Mouse (Mus musculus): ENCODE results near the gene Sike1.

Gene Sike1

DNA sequence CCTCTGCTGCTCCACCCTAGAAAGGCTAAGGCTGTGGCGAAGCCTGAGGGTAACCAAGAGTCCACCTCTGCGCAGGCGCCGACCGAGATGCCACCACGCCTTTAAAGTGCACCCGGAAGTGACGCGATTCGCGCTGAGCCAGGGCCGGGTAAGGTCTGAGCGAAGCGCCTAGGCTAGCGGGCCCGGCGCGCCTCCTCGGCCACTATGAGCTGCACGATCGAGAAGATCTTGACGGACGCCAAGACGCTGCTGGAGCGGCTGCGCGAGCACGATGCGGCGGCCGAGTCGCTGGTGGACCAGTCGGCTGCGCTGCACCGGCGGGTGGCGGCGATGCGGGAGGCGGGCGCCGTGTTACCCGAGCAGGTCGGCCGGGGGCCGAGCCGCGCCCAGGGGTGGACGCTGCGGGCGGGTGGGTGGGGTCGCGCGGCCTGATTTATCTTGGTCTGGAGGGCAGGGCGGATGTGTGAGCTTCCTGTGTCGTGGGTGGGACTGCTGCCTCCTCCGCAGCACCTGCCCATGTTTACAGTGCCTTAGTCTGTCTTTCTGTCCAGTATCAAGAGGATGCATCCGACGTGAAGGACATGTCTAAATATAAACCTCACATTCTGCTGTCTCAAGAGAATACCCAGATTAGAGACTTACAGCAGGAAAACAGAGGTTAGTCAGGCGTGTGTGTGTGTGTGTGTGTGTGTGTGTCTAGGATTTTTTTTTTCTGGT, at the start of gene Sike1:
TSS of gene Sike1 (plus strand) at position 104 of the 717 bp plus-strand sequence.
- peak; percentile 96 for DNase-seq

DNA sequence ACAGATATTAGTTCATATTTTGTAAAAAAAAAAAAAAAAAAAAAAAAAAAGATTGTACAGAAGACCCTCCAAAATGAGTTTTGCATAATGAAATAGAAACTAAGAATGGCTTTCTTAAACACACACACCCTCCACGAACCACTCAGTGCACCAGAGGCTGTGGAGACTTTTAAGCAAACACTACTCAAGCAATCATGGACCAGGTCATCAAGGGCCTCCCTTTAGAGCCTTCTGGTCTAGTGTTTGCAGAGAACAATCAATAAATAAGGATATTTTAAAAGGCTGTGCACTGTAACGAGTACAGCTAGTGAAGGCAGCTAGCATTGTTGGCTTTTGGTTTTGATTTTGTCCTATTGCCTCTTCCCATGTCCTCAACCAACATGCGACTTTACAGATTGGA, 49.2 kb upstream of the Sike1 start:
- DNase-seq = no peak

DNA sequence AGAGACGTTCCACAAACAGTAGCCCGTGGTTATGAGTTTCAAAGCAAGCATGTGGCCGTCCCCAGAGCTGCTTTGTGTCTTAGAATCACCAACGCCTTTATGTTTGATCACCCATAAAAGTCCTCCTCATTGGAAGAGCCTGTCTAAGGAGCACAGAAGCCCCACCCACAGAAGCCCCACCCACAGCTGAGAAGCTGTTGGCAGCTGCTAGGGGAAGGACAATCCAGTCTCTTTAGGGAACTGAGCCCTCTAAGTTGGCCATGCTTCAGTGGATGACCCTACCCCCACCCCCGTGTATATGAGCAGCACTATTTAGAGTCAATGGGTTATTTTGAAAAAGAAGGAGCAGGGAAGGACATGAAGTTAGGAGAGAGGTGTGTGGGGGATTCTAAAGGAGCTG, 48.6 kb upstream of the Sike1 start:
- DNase-seq = no peak

DNA sequence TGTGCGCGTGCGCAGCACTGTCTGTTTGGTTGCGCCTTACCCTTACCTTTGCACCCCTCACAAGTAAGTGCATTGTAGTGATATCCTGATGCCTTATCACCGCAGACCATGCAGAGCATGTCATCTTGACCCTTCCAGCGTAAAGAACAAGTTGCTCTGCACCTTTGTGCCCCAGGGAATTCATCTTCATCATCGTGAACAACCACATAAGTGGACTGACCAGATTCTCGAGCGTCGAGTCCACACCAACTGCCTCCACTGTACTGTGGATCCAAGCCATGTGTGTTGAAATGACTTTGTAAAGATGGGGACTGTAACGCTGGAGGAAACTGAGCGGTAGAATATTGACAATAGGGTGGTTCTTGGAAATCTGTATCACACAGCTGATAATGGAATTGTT, 41.0 kb upstream of the Sike1 start:
- DNase-seq = no peak

DNA sequence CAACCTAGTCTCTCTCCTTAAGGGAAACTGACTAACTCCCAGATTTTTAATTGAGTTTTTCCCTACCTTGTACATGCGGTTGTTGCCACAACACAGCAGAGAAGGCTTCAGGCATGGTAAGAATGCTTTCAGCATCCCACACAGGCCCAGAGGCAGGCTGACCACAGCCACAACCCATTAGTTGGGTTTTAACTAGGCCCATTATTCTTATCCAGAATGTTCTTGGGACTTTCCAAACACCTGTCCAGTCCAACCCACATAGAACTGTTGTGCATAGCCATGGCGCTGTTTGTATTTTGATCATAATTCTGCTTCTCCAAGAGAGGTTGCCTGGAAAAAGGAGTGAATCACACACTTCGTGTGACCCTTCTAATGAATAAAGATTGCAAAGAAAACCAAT, 40.4 kb upstream of the Sike1 start:
- DNase-seq = no peak

DNA sequence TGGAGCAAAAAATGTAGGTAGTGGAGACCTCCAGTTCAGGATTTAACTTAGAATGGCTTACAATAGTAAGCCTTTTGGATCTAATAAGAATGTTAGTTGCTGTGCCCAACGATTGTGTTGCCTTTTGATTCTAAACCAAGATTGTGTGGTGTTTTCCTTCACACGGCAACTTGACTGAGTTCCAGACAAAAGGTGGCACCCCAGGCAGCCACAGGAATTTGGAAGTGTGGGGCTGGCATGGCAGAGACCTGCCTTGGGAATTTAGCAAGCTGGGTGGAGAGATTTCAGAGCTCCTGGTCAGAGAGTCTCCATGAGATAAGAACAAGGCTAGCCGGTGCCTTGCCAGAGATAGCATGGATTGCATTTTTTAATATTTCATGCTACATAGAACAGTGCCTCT, 39.9 kb upstream of the Sike1 start:
- no peak for DNase-seq

DNA sequence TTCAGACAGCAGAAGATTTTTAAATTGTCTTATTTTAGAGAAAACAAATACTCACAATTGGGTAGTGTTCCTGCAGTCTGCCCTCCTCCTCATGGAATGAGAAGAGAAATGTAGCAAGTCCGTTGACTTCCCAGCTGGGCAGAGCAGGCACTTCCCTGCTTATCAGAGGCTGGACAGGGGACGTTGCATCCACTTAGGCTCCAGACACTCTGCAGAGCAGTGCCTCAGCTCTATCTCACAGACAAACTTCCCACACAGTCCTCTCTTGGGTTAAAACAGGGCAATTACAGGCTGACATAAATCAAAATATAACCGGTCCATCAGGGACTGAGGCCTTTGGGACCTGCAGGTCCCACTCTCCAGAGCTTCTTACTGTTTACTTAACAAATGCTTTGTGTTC, 31.5 kb upstream of the Sike1 start, which contains the start of gene Nr1h5:
TSS of gene Nr1h5 (minus strand) at position 101 of the 400 bp plus-strand sequence.
- DNase-seq = no peak

DNA sequence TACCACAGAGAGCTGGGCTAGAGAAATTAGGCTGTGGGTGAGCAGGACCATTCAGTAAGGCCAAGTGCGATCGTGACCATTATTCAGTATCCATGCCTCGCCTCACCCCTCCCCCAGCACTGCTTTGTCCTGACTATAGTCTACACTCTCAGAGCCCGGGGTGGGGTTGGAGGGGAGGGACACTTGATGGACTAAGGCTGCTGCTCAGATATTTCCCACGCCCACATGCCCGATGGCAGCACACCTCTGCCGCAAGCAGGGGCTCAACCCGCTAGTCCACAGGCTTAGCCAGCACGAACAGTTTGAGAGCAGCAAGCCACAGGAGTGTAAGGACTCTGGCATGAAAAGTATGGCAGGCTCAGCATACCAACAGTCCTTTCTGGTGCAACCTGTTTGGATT, 25.4 kb upstream of the Sike1 start:
- no peak for DNase-seq

DNA sequence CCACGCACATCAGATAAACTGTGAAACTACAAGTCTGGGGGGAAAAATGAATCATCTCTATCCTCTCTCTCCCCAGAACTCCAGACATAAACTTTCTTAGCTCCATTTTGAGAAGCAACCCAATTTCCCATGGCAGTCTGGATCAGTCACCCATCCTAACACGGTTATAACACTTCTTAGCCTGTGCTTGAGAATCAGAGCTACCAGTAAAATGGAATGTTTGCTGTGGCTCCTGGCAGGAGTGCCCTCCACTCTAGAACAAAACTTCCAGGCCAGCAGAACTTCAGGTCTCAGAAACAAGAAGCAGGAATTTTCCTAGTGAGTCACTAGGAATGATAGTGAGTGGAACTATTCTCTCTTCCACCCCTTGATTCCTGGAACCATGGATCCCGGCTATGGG, 25.0 kb upstream of the Sike1 start:
- no peak for DNase-seq

DNA sequence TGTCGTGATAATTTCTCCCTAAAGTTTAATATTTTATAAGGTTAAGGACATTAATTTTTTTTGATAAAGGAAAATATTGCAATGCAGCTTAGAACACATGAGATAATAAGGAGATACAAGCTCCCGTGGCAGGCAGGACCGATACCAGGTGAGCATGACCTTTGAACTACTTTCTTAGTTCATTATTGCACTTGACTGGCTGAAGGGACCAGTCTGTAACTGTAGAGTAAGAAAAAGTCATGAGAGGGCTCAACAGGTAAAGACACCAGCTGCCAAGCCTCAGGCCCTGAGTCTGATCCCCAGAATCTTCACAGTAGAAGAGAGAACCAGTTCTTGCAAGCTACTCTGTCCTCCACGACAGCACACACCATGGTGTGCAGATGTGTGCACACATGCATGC, 18.6 kb upstream of the Sike1 start:
- no peak for DNase-seq

DNA sequence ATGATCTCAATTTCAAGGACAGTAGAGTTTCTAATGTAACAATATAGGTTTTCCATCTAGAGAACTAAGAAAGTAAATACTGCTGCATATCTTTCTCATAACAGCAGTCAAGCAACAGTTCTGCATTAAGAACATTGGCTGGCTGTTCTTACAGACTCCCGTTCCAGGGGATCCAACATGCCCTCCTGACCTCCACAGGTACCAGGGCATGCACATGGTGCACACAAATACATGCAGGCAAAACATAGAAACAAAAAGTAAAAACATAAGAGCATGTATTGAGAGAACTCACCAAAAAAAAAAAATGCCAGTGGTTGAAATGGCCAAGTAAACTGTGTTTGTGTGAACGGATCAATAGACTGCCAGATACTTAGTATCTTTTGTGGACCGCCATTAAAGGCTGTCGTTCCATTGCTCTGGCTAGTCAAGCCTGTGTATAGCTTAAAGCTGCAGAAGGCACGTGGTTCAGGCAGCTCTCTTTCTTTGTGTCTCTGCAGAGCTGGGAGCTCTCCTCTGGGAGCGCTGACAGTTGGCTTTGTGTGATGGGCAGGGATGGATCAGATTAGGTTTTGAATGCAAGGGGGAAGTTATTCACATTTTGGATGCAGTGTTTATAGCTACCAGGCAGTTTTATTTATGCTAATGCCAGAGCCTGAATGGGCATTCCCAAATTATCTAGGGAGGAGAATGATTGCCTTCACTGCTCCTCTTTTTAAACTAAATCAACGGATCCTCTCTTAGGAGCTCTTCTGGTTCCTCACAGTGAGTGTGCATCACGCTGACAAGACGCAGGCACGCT, 15.8 kb upstream of the Sike1 start:
- no peak for DNase-seq

DNA sequence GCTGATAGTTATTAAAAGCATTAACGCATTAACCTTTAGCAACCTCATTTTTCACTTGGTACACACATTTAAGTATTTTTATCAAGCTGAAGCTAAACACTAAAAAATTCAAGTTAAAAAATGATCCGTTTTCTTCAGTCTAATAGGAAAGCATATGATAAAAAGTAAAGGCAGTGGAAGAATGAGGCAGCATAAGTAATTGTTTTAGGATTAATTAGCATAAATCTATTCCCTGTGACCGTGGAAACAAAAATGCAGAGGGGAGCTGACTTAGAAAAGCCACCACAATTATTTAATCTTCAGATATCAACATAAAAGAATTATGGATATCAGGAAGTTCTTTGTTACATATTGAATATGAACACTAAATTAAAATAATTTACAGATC, 15.2 kb upstream of the Sike1 start:
- DNase-seq = no peak

DNA sequence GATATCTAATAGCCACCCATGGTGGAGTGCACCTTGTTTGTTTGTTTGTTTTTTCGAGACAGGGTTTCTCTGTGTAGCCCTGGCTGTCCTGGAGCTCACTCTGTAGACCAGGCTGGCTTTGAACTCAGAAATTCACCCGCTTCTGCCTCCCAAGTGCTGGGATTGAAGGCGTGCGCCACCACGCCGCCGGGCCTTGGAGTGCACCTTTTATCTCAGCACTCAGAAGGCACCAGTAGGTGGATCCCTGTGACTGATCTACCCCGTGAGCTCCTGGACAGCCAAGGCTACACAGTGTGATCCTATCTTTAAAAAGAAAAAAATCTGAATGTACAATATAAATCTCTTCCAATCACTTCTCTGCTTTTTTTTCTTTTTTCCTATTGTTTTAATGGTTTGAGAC, 4.5 kb upstream of the Sike1 start:
- no peak for DNase-seq

DNA sequence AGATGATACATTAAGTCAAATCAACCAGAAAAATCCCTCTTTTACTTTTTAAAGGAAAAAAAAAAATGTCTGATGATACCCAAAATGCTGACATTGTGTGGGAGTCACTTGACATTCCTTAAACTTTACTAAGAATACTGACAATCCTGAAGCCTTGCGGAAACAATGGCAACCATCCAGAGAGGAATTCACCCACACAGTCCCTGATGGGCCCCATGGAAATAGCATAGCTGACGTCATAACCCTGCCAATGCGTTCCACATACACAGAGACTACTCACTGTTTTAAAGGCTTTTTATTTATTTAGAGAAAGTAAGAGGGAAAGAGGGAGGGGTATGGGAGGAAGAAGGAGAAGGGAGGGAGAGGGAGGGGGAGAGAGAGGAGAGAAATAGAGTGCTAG, 2.6 kb upstream of the Sike1 start:
- DNase-seq = no peak

DNA sequence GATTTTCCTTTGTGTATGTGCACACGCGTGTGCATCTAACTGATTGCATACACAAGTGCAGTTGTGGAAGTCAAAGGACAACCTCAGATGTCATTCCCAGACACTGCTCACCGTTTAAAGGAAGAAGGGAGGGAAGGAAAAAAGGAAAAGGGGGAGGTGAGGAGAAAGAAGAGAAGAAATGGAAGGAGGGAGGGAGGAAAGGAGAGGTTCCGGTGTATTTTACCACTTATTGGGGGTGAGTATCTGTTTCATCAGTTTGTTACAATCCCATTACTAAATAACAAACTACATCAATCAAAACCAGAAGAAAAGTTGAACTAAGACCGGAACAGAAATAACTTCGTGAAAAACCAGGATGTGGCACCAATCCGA, 289 bp upstream of the Sike1 start:
- no peak for DNase-seq

DNA sequence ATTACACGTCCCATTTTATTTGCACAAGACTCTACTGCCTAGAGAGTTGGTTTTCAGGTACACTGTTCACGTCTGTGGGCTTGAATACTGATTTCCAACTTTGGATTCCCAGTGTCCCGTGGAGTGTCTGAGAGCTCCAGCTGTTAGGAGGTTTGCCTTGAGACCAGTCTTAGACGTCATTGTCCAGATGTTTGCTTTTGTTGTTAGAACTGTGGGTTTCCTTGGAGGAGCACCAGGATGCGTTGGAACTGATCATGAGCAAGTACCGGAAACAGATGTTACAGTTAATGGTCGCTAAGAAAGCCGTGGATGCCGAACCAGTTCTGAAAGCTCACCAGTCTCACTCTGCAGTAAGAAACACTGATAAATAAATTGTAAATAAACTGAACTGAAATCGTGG, 1.5 kb downstream of the Sike1 start:
- no peak for DNase-seq

DNA sequence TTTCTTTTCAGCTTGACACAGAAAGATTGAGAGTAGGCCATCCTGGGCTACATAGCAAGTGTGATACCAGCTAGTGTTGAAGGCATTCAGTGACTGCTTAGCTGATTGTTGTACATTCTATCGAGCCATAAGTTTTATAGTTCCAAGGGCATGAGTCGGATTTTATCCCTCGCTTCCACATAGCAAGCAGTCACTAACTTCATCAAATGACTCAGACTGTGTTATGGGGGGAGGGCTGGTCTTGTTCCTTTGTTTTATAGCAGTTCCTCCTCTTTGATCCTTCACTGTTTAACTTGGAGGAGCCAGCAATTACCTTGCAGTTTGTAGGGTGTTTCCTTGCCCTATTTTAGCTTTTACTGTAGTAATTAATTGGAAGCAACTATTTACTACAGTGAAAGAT, 2.1 kb downstream of the Sike1 start:
- no peak for DNase-seq

DNA sequence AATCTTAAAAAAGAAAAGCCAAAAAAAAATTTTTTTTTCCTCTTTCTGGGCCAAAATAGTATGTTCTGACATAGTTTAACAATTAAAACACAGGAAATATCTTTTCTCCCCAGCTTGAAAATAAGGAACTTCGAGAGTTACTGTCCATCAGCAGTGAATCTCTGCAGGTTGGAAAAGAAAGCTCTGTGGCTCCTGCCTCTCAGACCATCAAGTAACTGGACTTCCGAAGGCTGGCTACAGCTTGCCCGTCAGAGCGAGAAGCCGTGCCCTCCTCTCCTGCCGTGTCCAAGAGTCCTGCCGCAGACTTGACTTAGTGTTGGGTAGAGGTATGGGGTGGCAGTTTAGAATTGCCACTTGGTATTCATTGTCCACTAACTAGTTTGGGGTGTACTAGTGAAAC, 6.1 kb downstream of the Sike1 start:
- no peak for DNase-seq

DNA sequence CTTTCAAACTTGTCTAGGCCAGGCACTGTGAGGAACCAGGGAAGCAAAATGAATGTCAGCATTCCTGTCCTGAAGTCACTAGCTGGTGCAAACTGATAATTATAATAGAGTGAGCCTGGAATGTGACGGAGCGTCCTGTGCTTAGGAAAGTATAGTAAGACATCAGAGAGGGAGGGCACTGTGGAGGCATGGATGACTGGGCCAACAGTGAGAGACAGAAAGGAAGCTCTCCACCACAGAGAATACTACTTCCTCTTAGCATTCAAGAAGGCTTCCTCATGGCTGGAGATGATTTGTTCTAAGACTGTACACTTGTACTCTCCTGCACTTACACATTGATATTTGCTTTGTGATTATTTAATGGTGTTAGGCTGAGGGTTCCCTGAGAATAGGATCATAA, 21.8 kb downstream of the Sike1 start:
- DNase-seq = no peak

DNA sequence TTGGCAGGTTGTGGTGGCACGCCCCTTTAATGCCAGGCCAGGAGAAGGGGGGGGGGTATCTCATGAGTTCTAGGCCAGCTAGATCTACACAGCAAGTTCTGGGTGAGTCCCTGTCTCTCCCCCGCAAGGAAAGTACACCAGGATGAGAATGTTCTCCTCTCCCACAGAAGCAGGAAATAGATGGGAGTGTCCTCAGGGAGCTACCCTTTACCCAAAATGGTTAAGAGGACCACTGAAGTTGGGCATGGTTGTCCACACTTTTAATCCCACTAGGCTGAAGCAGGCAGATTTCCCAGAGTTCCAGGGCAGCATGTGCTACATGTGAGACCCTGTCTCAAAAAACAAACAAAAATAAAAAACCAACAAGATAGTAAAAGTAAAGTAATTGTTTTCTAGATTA, 24.0 kb downstream of the Sike1 start:
- DNase-seq = no peak

DNA sequence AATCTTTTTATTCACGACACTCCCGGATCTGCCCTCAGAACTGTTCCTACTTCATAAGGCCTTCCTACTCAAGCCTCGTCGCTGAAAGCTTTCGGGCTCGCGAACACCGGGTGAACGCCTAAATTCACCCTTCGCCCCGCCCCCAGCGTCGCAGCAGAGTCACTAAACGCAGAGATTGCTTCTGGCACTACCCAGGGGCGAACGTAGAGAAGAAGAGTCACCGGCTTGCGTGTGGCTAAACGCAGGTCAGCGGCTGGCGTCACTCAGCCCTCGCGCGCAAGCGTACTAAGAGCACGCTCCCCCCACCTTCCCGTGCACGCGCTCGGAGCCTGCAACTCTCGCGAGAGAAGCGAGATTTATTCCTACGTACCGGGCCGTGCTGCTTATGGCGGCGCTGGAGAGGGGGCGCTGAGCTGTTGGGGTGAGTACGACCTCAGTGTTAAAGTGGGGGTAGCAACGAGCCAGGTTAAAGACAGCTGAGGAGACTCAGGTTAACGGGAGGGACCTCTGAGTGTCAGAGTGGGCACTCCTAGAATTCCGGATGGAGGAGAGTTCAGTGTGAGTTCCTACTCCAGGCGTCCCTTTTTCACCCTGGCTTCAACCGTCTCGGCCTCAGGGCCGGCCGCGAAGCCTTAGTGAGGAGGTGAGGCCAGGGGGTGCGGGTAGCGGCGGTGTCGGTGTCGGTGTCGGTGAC, 24.9 kb downstream of the Sike1 start, which contains the start of gene Csde1:
TSS of gene Csde1 (plus strand) at position 178 of the 694 bp plus-strand sequence.
- peak; percentile 96 for DNase-seq

DNA sequence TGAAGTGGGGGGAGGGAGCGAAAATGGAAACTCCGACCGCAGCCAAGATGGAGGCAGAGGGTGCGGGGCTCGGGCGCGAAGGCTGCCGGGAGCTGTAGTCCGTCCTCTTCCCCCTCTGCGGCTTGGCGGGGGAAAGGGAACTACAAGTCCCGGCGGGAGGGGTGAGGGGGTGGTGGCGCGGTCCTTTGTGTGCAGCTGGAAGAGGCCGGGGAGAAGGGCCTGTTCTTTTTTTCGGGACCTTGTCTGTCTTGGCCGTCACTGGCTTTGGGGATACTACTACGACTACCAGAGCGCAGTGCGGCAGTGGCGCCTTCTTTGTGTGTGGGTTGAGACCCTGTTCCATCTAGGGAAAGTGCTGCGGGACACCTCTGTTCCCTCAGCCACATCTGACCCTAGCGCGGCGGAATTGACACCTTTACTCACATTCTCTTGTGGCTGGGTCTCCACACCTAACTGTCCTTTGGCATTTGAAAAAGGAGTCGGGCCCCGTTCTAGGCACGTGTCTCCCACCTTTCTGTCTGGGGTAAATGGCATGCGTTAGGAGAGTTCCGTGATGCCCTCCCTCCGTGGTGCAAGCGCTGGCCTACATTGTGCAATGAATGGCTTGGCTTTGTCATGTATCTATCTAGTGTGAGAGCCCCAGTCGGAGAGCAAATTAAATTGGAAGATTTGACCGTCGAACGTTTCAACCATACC, 25.6 kb downstream of the Sike1 start:
- DNase-seq = peak; percentile 90

DNA sequence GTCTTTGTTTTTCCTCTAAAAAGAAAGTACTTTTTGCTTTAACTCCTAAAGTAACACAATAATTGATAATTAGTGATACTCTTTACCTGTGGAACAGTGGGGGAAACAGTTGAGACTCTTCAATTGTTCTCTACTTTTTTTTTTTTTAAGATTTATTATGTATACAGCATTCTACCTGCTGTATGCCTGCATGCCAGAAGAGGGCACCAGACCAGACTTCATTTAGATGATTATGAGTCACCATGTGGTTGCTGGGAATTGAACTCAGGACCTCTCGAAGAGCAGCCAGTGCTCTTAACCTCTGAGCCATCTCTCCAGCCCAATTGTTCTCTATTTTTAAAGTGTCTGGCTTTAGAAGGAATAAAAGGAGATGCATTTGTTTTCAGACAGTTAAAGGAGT, 30.7 kb downstream of the Sike1 start:
- peak; percentile 49 for DNase-seq

All from thymus, postnatal 4 days (tissue).